8 mouse cellular contexts compared by ENCODE assay signal in genomic region chr11:107011669-107012323, GRCm38 (mm10). TPM values are rescaled to one million over a fixed set of nuclear protein-coding genes. Genes with fewer than 3 reads are reported as not detected.
A peak's percentile ranks its signal among the peaks of the same experiment; 100 is the strongest.
DNase-seq lines count a peak whose midpoint lies in the region; ATAC-seq lines count a peak whose summit lies in the region.

No protein-coding gene starts in this region.

- WGBS in heart, embryonic 12.5 days, result 35% methylated on average over 18 of the region's 18 CpGs
- 22% methylated on average over 18 of the region's 18 CpGs for WGBS in lung, embryonic 16.5 days

- peak overlapping the region; percentile 69 for H3K4me2 ChIP-seq in heart, embryonic 12.5 days
- peak overlapping the region; percentile 65 for H3K4me2 ChIP-seq in lung, embryonic 16.5 days (ENCODE audit: low read depth, low read length)

- no peak for DNase-seq in heart, postnatal 14 days
- DNase-seq in MN1 (ENCODE audit: low spot score), result peak; percentile 29
- peak; percentile 32 to 37 for DNase-seq in heart, postnatal 36 days
- no peak for DNase-seq in frontal cortex, postnatal 25 days (ENCODE audit: low spot score in 2 of 2)
- DNase-seq in adrenal gland, postnatal 14 days, result no peak
- DNase-seq in gastrocnemius, postnatal 10 days, result no peak

- intact Hi-C loops in heart, postnatal 14 days (cut with DNase I), result no loop called here
- intact Hi-C loops in heart, postnatal 36 days (cut with DNase I), result no loop called here

- no peaks in the 10 kb centered on the region for H3K9me3 ChIP-seq in heart, embryonic 12.5 days (replicated peaks)
- H3K9me3 ChIP-seq in lung, embryonic 16.5 days (ENCODE audit: control insufficient read depth, low read length), result peaks cover 2% of the 10 kb centered on the region; the same call in 1 of the 2 replicates

- H3K9ac ChIP-seq in heart, embryonic 12.5 days, result peak overlapping the region; percentile 76
- peak overlapping the region; percentile 88 for H3K9ac ChIP-seq in lung, embryonic 16.5 days (ENCODE audit: low read length)

- ATAC-seq in heart, embryonic 12.5 days (ENCODE audit: insufficient number of reproducible peaks, low FRiP score), result no peak
- ATAC-seq in lung, embryonic 16.5 days (ENCODE audit: low read depth), result no peak

- no peaks in the 10 kb centered on the region for H3K4me1 ChIP-seq in heart, embryonic 12.5 days (replicated peaks)
- H3K4me1 ChIP-seq in lung, embryonic 16.5 days (replicated peaks; ENCODE audit: control insufficient read depth, insufficient read depth, low read length), result peaks cover 12% of the 10 kb centered on the region

- no peaks in the 10 kb centered on the region for H3K36me3 ChIP-seq in heart, embryonic 12.5 days
- no peaks in the 10 kb centered on the region for H3K36me3 ChIP-seq in lung, embryonic 16.5 days (ENCODE audit: control insufficient read depth, insufficient read depth, low read length)

- peak overlapping the region; percentile 94 for H3K27ac ChIP-seq in heart, embryonic 12.5 days (ENCODE audit: poor library complexity, severe bottlenecking)
- H3K27ac ChIP-seq in lung, embryonic 16.5 days (ENCODE audit: low read length), result peak overlapping the region; percentile 100

- H3K4me3 ChIP-seq in heart, embryonic 12.5 days, result peak overlapping the region; percentile 60
- peak overlapping the region; percentile 64 for H3K4me3 ChIP-seq in lung, embryonic 16.5 days (ENCODE audit: low read length)

- 0 out of 2 replicates have a peak, but pooled peaks cover 6% of the 10 kb centered on the region for H3K27me3 ChIP-seq in heart, embryonic 12.5 days (replicated peaks)
- H3K27me3 ChIP-seq in lung, embryonic 16.5 days (ENCODE audit: control insufficient read depth, insufficient read depth, low read depth, low read length), result no peaks in the 10 kb centered on the region

RNA-seq across cellular contexts. Expression of gene Kpna2, which starts 12.5 kb away (rescaled TPM):
- 301 and 321 TPM in 2 replicates for polyA plus RNA-seq in heart, embryonic 12.5 days (2016; fragmentation: Nextera tagmentation; extraction: Ambion mirVana)
- total RNA-seq in heart, postnatal 14 days (2021), result 100 to 1,000 TPM in 1 of 2 experiments, 10 to 100 TPM in 1; 84.2 to 103 TPM
- total RNA-seq in heart, postnatal 36 days (2021), result 10 to 100 TPM; 60.8 to 67.1 TPM
- polyA plus RNA-seq in lung, embryonic 16.5 days (2015; fragmentation: Nextera tagmentation; extraction: Ambion mirVana), result 437 and 492 TPM in 2 replicates
- total RNA-seq in adrenal gland, postnatal 14 days (2021), result 42.6 and 55.8 TPM in 2 replicates
- total RNA-seq in gastrocnemius, postnatal 10 days (2021), result 10 to 100 TPM; 24.1 to 27.6 TPM

RNA-seq across cellular contexts. Expression of gene 1810010H24Rik, which starts 13.7 kb away (rescaled TPM):
- polyA plus RNA-seq in heart, embryonic 12.5 days (2016; fragmentation: Nextera tagmentation; extraction: Ambion mirVana), result 1.1 and 2.2 TPM in 2 replicates
- total RNA-seq in heart, postnatal 14 days (2021), result 1 to 10 TPM; 1.8 to 2.7 TPM
- total RNA-seq in heart, postnatal 36 days (2021), result 1 to 10 TPM; 2.0 to 2.3 TPM
- polyA plus RNA-seq in lung, embryonic 16.5 days (2015; fragmentation: Nextera tagmentation; extraction: Ambion mirVana), result 4.4 and 5.1 TPM in 2 replicates
- 1.7 and 2.1 TPM in 2 replicates for total RNA-seq in adrenal gland, postnatal 14 days (2021)
- total RNA-seq in gastrocnemius, postnatal 10 days (2021), result 1 to 10 TPM; 2.5 to 3.0 TPM

Comparison
In these comparisons a context has a peak if more than half of its experiments do, and no peak if none do; other contexts are left out.
1. DNase-seq: peak in MN1 (single experiment) and heart, postnatal 36 days (2 of 2); none in heart, postnatal 14 days (0 of 2), frontal cortex, postnatal 25 days (0 of 2), adrenal gland, postnatal 14 days (single experiment) and gastrocnemius, postnatal 10 days (single experiment).